Mouse (Mus musculus) stomach, postnatal 0 days (tissue): ENCODE measurements around the gene Btk. TPM values are rescaled to one million over a fixed set of nuclear protein-coding genes. Genes with fewer than 3 reads are reported as not detected.

Source experiments
- ATAC-seq: fragments of 200-750 bp; cut with Nextera tagmentation; 2 replicates; pipeline ENCODE4 v1.8.0; 2017; ENCODE audit not compliant: low FRiP score, low TSS enrichment
- DNase-seq: peaks from one replicate; pipeline ENCODE4 v3.0.0-alpha.2; 2016; ENCODE audit warnings: low spot score
- H3K27ac ChIP-seq: fragments of 300-500 bp; sonication (generic); replicated peaks from 2 replicates; pipeline ENCODE4 v1.5.1; 2014; ENCODE audit warnings: mild to moderate bottlenecking, control low read depth
- H3K27me3 ChIP-seq: fragments of 300-500 bp; sonication (generic); 2 replicates; pipeline ENCODE4 v1.6.1; 2014; ENCODE audit warnings: low read length; ENCODE audit not compliant: control insufficient read depth, insufficient read depth
- H3K36me3 ChIP-seq: fragments of 300-500 bp; sonication (generic); 2 replicates; pipeline ENCODE4 v1.6.1; 2014; ENCODE audit warnings: low read length, mixed read lengths; ENCODE audit not compliant: control insufficient read depth, insufficient read depth
- H3K4me1 ChIP-seq: fragments of 300-500 bp; sonication (generic); replicated peaks from 2 replicates; pipeline ENCODE4 v1.6.1; 2014; ENCODE audit warnings: antibody characterized with exemption; ENCODE audit not compliant: control insufficient read depth, insufficient read depth
- H3K4me2 ChIP-seq: fragments of 300-500 bp; sonication (generic); replicated peaks from 2 replicates; pipeline ENCODE4 v1.6.1; 2014; ENCODE audit warnings: low read depth, mild to moderate bottlenecking, control low read depth, moderate library complexity
- H3K4me3 ChIP-seq: fragments of 300-500 bp; sonication (generic); 2 replicates; pipeline ENCODE4 v1.5.1; 2014; ENCODE audit warnings: low read depth, low read length, control low read depth
- H3K9ac ChIP-seq: fragments of 300-500 bp; sonication (generic); 2 replicates; pipeline ENCODE4 v1.6.1; 2014; ENCODE audit warnings: mild to moderate bottlenecking, low read length, control low read depth, mixed read lengths
- H3K9me3 ChIP-seq: fragments of 300-500 bp; sonication (generic); 2 replicates; pipeline ENCODE4 v1.6.1; 2016; ENCODE audit warnings: low read length; ENCODE audit not compliant: control insufficient read depth
- CTCF ChIP-seq: IDR thresholded peaks from 2 replicates; pipeline ENCODE4 v1.5.1; 2016; ENCODE audit warnings: antibody characterized with exemption, low read depth, mild to moderate bottlenecking, moderate library complexity
- EP300 ChIP-seq: optimal IDR thresholded peaks from 2 replicates; pipeline ENCODE3; 2016; ENCODE audit warnings: antibody characterized with exemption
- WGBS: fragments of 180-500 bp; shearing (Covaris S2); extraction: QIAGEN DNeasy Blood & Tissue Kit; methylation state at CpG from one replicate; pipeline ENCODE4 v1.1.7; 2014; 5-methylcytosine and 5-hydroxymethylcytosine counted together
- polyA plus RNA-seq: library from polyadenylated mRNA; unstranded; fragments of >200 nt; fragmentation: Nextera tagmentation; extraction: Ambion mirVana; gene quantifications from 2 replicates; pipeline ENCODE4 v1.2.1, GENCODE M21; 2015

The Btk gene
- polyA plus RNA-seq = 0.72 and 0.74 TPM in 2 replicates

DNA sequence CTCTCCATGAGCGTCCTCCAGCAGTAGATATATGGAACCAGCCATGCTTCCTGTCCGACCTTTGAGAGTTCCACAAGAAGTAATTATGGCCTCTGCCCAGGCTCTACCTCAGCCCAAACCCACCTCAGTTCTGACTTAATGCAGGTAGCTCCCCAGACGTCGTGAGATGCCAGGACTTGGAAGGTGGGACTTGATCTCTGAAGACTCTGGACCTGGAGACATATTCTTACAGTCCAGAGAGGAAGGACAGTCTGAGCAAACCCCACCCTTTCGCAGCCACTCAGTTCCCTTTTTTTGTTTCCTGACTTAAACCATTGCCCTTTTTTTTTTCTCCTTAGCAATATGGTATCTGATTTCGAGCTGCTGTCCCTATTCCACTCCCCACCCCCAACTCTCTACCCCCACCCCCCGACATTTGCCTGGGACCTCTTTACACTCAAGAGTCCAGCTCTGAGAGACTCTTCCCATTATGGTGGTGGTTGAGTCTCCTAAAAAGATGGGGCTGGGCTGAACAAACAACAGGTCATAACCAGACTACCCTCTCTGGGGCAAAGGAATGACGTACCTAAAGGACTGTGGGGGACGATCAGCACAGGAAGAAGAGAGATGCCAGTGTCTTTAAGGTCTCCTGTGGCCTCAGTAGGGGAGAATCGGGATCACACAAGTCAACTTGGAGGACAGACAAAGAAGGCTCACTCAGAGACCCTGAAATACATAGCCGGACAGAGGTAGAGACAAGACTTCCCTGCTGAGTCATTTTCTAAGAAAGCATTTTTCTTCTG lies at the start of gene Btk:
Gene Btk, minus strand, starts transcription at position 683 of the 782 bp plus-strand sequence.
- Histone ChIP-seq H3K9me3 (no peaks in the 10 kb centered on the region), H3K9ac (no peak within 1 kb of the TSS), H3K27ac (no peak within 1 kb of the TSS), H3K27me3 (no peaks in the 10 kb centered on the region), H3K36me3 (no peaks in the 10 kb centered on the region), H3K4me1 (no peaks in the 10 kb centered on the region), H3K4me2 (no peak within 1 kb of the TSS), H3K4me3 (no peak within 1 kb of the TSS)
- ATAC-seq = no peak
- TF ChIP-seq EP300 (no peak), CTCF (no peak)
- WGBS = 75% methylated on average over 11 of the region's 11 CpGs
- no peak for DNase-seq

GRCm38 (mm10) chrX:134632710-134633109 lies 49.3 kb upstream of the Btk start:
- no peak for TF ChIP-seq EP300
- H3K9me3 ChIP-seq = no peaks in the 10 kb centered on the region
- H3K27ac ChIP-seq = no peak overlapping the region
- no peaks in the 10 kb centered on the region for H3K36me3 ChIP-seq
- no peaks in the 10 kb centered on the region for H3K27me3 ChIP-seq
- WGBS = 92% methylated on average over 5 of the region's 5 CpGs
- ATAC-seq (no peak), DNase-seq (no peak)
- H3K9ac ChIP-seq = no peak overlapping the region
- no peak overlapping the region for H3K4me3 ChIP-seq
- no peak overlapping the region for H3K4me2 ChIP-seq
- H3K4me1 ChIP-seq = no peaks in the 10 kb centered on the region

- no peak overlapping the region for H3K27ac ChIP-seq
- H3K4me3 ChIP-seq = no peak overlapping the region
- ATAC-seq = no peak
- WGBS = 79% methylated on average over 2 of the region's 2 CpGs
- no peaks in the 10 kb centered on the region for H3K9me3 ChIP-seq
- no peaks in the 10 kb centered on the region for H3K4me1 ChIP-seq
- no peak overlapping the region for H3K4me2 ChIP-seq
- no peak overlapping the region for H3K9ac ChIP-seq
- TF ChIP-seq CTCF (no peak), EP300 (no peak)
- H3K27me3 ChIP-seq = no peaks in the 10 kb centered on the region
- H3K36me3 ChIP-seq = no peaks in the 10 kb centered on the region
- no peak for DNase-seq
Observed at GRCm38 (mm10) chrX:134628200-134628599, 44.8 kb upstream of the Btk start.

DNA sequence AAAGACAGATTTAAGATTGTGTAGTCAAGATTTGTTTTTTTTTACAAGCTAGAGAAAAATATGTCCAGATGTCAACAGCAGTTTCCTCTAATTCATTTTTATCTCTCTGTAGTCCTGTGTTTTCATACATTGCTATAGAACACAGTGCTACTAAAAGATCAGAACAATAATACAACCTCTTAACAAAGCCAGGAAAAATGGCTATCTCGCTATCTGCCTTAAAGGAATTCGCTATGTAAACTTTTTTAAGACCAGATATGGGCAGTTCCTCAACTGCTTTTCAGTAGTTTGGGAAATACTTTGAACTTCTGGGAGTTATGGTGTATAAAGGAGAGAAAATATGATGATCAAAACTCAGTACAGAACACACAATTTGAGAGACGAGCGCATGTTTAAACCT lies 40.0 kb upstream of the Btk start:
- Histone ChIP-seq H3K9me3 (no peaks in the 10 kb centered on the region), H3K27ac (no peak overlapping the region), H3K4me3 (no peak overlapping the region), H3K4me2 (no peak overlapping the region), H3K36me3 (no peaks in the 10 kb centered on the region), H3K9ac (no peak overlapping the region), H3K27me3 (no peaks in the 10 kb centered on the region), H3K4me1 (no peaks in the 10 kb centered on the region)
- TF ChIP-seq EP300 = no peak
- ATAC-seq (no peak), DNase-seq (no peak)
- 55% methylated on average over 4 of the region's 4 CpGs for WGBS

- Histone ChIP-seq H3K9ac (no peak overlapping the region), H3K9me3 (no peaks in the 10 kb centered on the region), H3K27ac (no peak overlapping the region), H3K4me3 (no peak overlapping the region), H3K36me3 (no peaks in the 10 kb centered on the region), H3K4me1 (no peaks in the 10 kb centered on the region), H3K4me2 (no peak overlapping the region), H3K27me3 (no peaks in the 10 kb centered on the region)
- WGBS = 82% methylated on average over 3 of the region's 3 CpGs
- no peak for ATAC-seq
- TF ChIP-seq CTCF (no peak), EP300 (no peak)
- no peak for DNase-seq
Observed at GRCm38 (mm10) chrX:134621685-134622084, 38.3 kb upstream of the Btk start.

GRCm38 (mm10) chrX:134620254-134620865 lies 37.0 kb upstream of the Btk start:
- TF ChIP-seq EP300 = no peak
- TF ChIP-seq CTCF = no peak
- Histone ChIP-seq H3K27me3 (no peaks in the 10 kb centered on the region), H3K4me1 (no peaks in the 10 kb centered on the region), H3K27ac (no peak overlapping the region), H3K36me3 (no peaks in the 10 kb centered on the region), H3K9me3 (no peaks in the 10 kb centered on the region), H3K4me3 (no peak overlapping the region), H3K4me2 (no peak overlapping the region), H3K9ac (no peak overlapping the region)
- no peak for DNase-seq
- no peak for ATAC-seq
- 39% methylated on average over 8 of the region's 8 CpGs for WGBS
